In genomic region chr17:47925340-47925926, GRCm38 (mm10) we compare ENCODE assay signal across 8 mouse cellular contexts. TPM values are rescaled to one million over a fixed set of nuclear protein-coding genes. Genes with fewer than 3 reads are reported as not detected.
DNase-seq lines count a peak whose midpoint lies in the region; ATAC-seq and TF ChIP-seq lines count a peak whose summit lies in the region.

No protein-coding gene starts in this region.

- peak overlapping the region; percentile 97 for H3K9ac ChIP-seq in intestine, embryonic 16.5 days (ENCODE audit: low read depth, low read length)
- peak overlapping the region; percentile 91 for H3K9ac ChIP-seq in neural tube, embryonic 12.5 days

- ATAC-seq in intestine, embryonic 16.5 days: no peak
- ATAC-seq in neural tube, embryonic 12.5 days (ENCODE audit: low FRiP score, low read depth): no peak
- ATAC-seq in frontal cortex, adult (ENCODE audit: low TSS enrichment): no peak

- 0 out of 2 replicates have a peak, but pooled peaks cover 3% of the 10 kb centered on the region for H3K9me3 ChIP-seq in embryonic facial prominence, embryonic 10.5 days
- H3K9me3 ChIP-seq in intestine, embryonic 16.5 days (ENCODE audit: control insufficient read depth, low read length): no peaks in the 10 kb centered on the region
- H3K9me3 ChIP-seq in neural tube, embryonic 12.5 days: no peaks in the 10 kb centered on the region

- H3K4me3 ChIP-seq in layer of hippocampus, adult 2 months: peak overlapping the region; percentile 77
- H3K4me3 ChIP-seq in embryonic facial prominence, embryonic 10.5 days: peak overlapping the region; percentile 89
- peak overlapping the region; percentile 91 for H3K4me3 ChIP-seq in intestine, embryonic 16.5 days (ENCODE audit: low read length)
- H3K4me3 ChIP-seq in neural tube, embryonic 12.5 days: peak overlapping the region; percentile 88

- under 1% methylated on average over 13 of the region's 13 CpGs for WGBS in embryonic facial prominence, embryonic 10.5 days
- WGBS in intestine, embryonic 16.5 days: 2% methylated on average over 13 of the region's 13 CpGs
- whole genome bisulfite sequencing in neural tube, embryonic 12.5 days: 2% methylated on average over 13 of the region's 13 CpGs

- peaks cover 64% of the 10 kb centered on the region for H3K4me1 ChIP-seq in embryonic facial prominence, embryonic 10.5 days
- peaks cover 27% of the 10 kb centered on the region for H3K4me1 ChIP-seq in intestine, embryonic 16.5 days (ENCODE audit: control insufficient read depth, insufficient read depth, low read length)
- peaks cover 42% of the 10 kb centered on the region for H3K4me1 ChIP-seq in neural tube, embryonic 12.5 days

- no peak for TF ChIP-seq CTCF in layer of hippocampus, adult 2 months (conservative IDR thresholded peaks at IDR 0.05)

- H3K27me3 ChIP-seq in embryonic facial prominence, embryonic 10.5 days (replicated peaks; ENCODE audit: low read depth, poor library complexity, severe bottlenecking): peaks cover 9% of the 10 kb centered on the region; the same call in 1 of the 2 replicates
- no peaks in the 10 kb centered on the region for H3K27me3 ChIP-seq in intestine, embryonic 16.5 days (replicated peaks; ENCODE audit: control insufficient read depth, insufficient read depth, low read length)
- no peaks in the 10 kb centered on the region for H3K27me3 ChIP-seq in neural tube, embryonic 12.5 days (replicated peaks)

- no peak overlapping the region for H3K27ac ChIP-seq in layer of hippocampus, adult 2 months
- peak overlapping the region; percentile 99 for H3K27ac ChIP-seq in embryonic facial prominence, embryonic 10.5 days (replicated peaks)
- peak overlapping the region; percentile 98 for H3K27ac ChIP-seq in intestine, embryonic 16.5 days (ENCODE audit: low read length)
- peak overlapping the region; percentile 63 for H3K27ac ChIP-seq in neural tube, embryonic 12.5 days

- peak overlapping the region; percentile 61 for H3K4me2 ChIP-seq in intestine, embryonic 16.5 days (ENCODE audit: low read depth, low read length)
- peak overlapping the region; percentile 98 for H3K4me2 ChIP-seq in neural tube, embryonic 12.5 days (replicated peaks)

- no peak for DNase-seq in layer of hippocampus, adult 2 months (ENCODE audit: low spot score in 2 of 2)
- DNase-seq in layer of hippocampus, postnatal 36 days: no peak
- no peak for DNase-seq in embryonic facial prominence, embryonic 10.5 days (ENCODE audit: low spot score)
- no peak for DNase-seq in c-Kit-positive CD71-positive TER-119-positive erythroid progenitor cells, embryonic 14.5 days (ENCODE audit: low spot score)
- no peak for DNase-seq in cerebellum, adult 8-10 months

- peaks cover 18% of the 10 kb centered on the region for H3K36me3 ChIP-seq in embryonic facial prominence, embryonic 10.5 days (replicated peaks)
- no peaks in the 10 kb centered on the region for H3K36me3 ChIP-seq in intestine, embryonic 16.5 days (ENCODE audit: control insufficient read depth, insufficient read depth, low read length)
- H3K36me3 ChIP-seq in neural tube, embryonic 12.5 days: no peaks in the 10 kb centered on the region

RNA-seq across cellular contexts. Expression of gene Foxp4, which starts 1.0 kb away (rescaled TPM):
- 10 to 100 TPM; 52.1 to 53.3 TPM for total RNA-seq in layer of hippocampus, adult 2 months (2021)
- total RNA-seq in layer of hippocampus, postnatal 36 days (2021): 10 to 100 TPM; 44.0 to 45.7 TPM
- 26.9 and 28.1 TPM in 2 replicates for polyA plus RNA-seq in embryonic facial prominence, embryonic 10.5 days (2016; fragmentation: Nextera tagmentation; extraction: Ambion mirVana)
- 12.5 and 13.6 TPM in 2 replicates for polyA plus RNA-seq in intestine, embryonic 16.5 days (2015; fragmentation: Nextera tagmentation; extraction: Ambion mirVana)
- polyA plus RNA-seq in neural tube, embryonic 12.5 days (2016; fragmentation: Nextera tagmentation; extraction: Ambion mirVana): 30.4 and 31.8 TPM in 2 replicates
